Mouse (Mus musculus) hindbrain, embryonic 16.5 days (tissue): ENCODE measurements around the gene Slx4ip. TPM values are rescaled to one million over a fixed set of nuclear protein-coding genes. Genes with fewer than 3 reads are reported as not detected.

Experiments
- ATAC-seq: fragments of 200-750 bp; cut with Nextera tagmentation; 2 replicates; pipeline ENCODE4 v1.8.0; 2017; ENCODE audit warnings: moderate TSS enrichment, moderate library complexity
- H3K27ac ChIP-seq: fragments of 300-500 bp; sonication (generic); 2 replicates; pipeline ENCODE4 v1.5.1; 2014; ENCODE audit warnings: low read depth, mild to moderate bottlenecking, control low read depth, low read length, moderate library complexity
- H3K27me3 ChIP-seq: fragments of 300-500 bp; sonication (generic); replicated peaks from 2 replicates; pipeline ENCODE4 v1.6.1; 2014; ENCODE audit warnings: low read length; ENCODE audit not compliant: control insufficient read depth, insufficient read depth
- H3K36me3 ChIP-seq: fragments of 300-500 bp; sonication (generic); 2 replicates; pipeline ENCODE4 v1.6.1; 2014; ENCODE audit warnings: mild to moderate bottlenecking, low read length, moderate library complexity, mixed read lengths; ENCODE audit not compliant: control insufficient read depth, insufficient read depth
- H3K4me1 ChIP-seq: fragments of 300-500 bp; sonication (generic); 2 replicates; pipeline ENCODE4 v1.6.1; 2014; ENCODE audit warnings: low read depth, low read length; ENCODE audit not compliant: control insufficient read depth, insufficient read depth
- H3K4me2 ChIP-seq: fragments of 300-500 bp; sonication (generic); 2 replicates; pipeline ENCODE4 v1.6.1; 2014; ENCODE audit warnings: mild to moderate bottlenecking, low read length, control low read depth, moderate library complexity
- H3K4me3 ChIP-seq: fragments of 300-500 bp; sonication (generic); 2 replicates; pipeline ENCODE4 v1.5.1; 2014; ENCODE audit warnings: mild to moderate bottlenecking, low read length, control low read depth, moderate library complexity
- H3K9ac ChIP-seq: fragments of 300-500 bp; sonication (generic); 2 replicates; pipeline ENCODE4 v1.6.1; 2014; ENCODE audit warnings: low read depth, mild to moderate bottlenecking, control low read depth, low read length, moderate library complexity
- H3K9me3 ChIP-seq: fragments of 300-500 bp; sonication (generic); 2 replicates; pipeline ENCODE4 v1.6.1; 2014; ENCODE audit warnings: mild to moderate bottlenecking, low read length, moderate library complexity; ENCODE audit not compliant: control insufficient read depth
- WGBS: fragments of 180-500 bp; shearing (Covaris S2); extraction: QIAGEN DNeasy Blood & Tissue Kit; methylation state at CpG from one replicate; pipeline ENCODE4 v1.1.7; 2014; 5-methylcytosine and 5-hydroxymethylcytosine counted together
- polyA plus RNA-seq: library from polyadenylated mRNA; unstranded; fragments of >200 nt; fragmentation: Nextera tagmentation; extraction: Ambion mirVana; gene quantifications from 2 replicates; pipeline ENCODE4 v1.2.1, GENCODE M21; 2015

The Slx4ip gene
- polyA plus RNA-seq, 1 experiment from 2014 or later = 10.6 TPM

GRCm38 (mm10) chr2:136896131-136896530, 5.1 kb downstream of the Slx4ip start:
- H3K9ac ChIP-seq = no peak overlapping the region
- H3K4me3 ChIP-seq = no peak overlapping the region
- no peak overlapping the region for H3K4me2 ChIP-seq
- H3K27me3 ChIP-seq = no peaks in the 10 kb centered on the region
- H3K36me3 ChIP-seq = no peaks in the 10 kb centered on the region
- 70% methylated on average over 2 of the region's 2 CpGs for WGBS
- no peaks in the 10 kb centered on the region for H3K9me3 ChIP-seq
- no peak for ATAC-seq
- H3K4me1 ChIP-seq = peaks cover 4% of the 10 kb centered on the region
- no peak overlapping the region for H3K27ac ChIP-seq

- Histone ChIP-seq H3K27ac (no peak overlapping the region), H3K4me3 (no peak overlapping the region), H3K9me3 (no peaks in the 10 kb centered on the region), H3K36me3 (peaks cover 4% of the 10 kb centered on the region; the same call in 1 of the 2 replicates), H3K27me3 (no peaks in the 10 kb centered on the region), H3K9ac (no peak overlapping the region), H3K4me2 (no peak overlapping the region), H3K4me1 (peaks cover 5% of the 10 kb centered on the region; the same call in 1 of the 2 replicates)
- no peak for ATAC-seq
- WGBS = 56% methylated on average over 3 of the region's 3 CpGs
Measured at GRCm38 (mm10) chr2:136908596-136908995, 17.6 kb downstream of the Slx4ip start.

- Histone ChIP-seq H3K9ac (no peak overlapping the region), H3K4me2 (no peak overlapping the region), H3K4me3 (no peak overlapping the region), H3K36me3 (peaks cover 4% of the 10 kb centered on the region; the same call in 1 of the 2 replicates), H3K27me3 (no peaks in the 10 kb centered on the region), H3K27ac (no peak overlapping the region), H3K9me3 (no peaks in the 10 kb centered on the region), H3K4me1 (peaks cover 5% of the 10 kb centered on the region; the same call in 1 of the 2 replicates)
- ATAC-seq = no peak
- 62% methylated on average over 2 of the region's 2 CpGs for WGBS
Measured at GRCm38 (mm10) chr2:136909298-136909697, 18.3 kb downstream of the Slx4ip start.

- Histone ChIP-seq H3K27me3 (no peaks in the 10 kb centered on the region), H3K9me3 (no peaks in the 10 kb centered on the region), H3K4me2 (no peak overlapping the region), H3K27ac (peak overlapping the region; percentile 46; the same call in 1 of the 2 replicates), H3K9ac (no peak overlapping the region; the same call in 1 of the 2 replicates), H3K4me3 (no peak overlapping the region), H3K4me1 (peaks cover 5% of the 10 kb centered on the region), H3K36me3 (no peaks in the 10 kb centered on the region)
- peak; percentile 31; the same call in 1 of the 2 replicates for ATAC-seq
- WGBS = 2% methylated on average over 4 of the region's 4 CpGs
Measured at GRCm38 (mm10) chr2:136911958-136912411, 21.0 kb downstream of the Slx4ip start.

GRCm38 (mm10) chr2:136913021-136913420, 22.0 kb downstream of the Slx4ip start:
- ATAC-seq = no peak
- H3K27ac ChIP-seq = no peak overlapping the region
- H3K27me3 ChIP-seq = no peaks in the 10 kb centered on the region
- H3K4me3 ChIP-seq = no peak overlapping the region
- no peaks in the 10 kb centered on the region for H3K36me3 ChIP-seq
- WGBS = 40% methylated on average over 3 of the region's 3 CpGs
- H3K9me3 ChIP-seq = no peaks in the 10 kb centered on the region
- H3K9ac ChIP-seq = no peak overlapping the region
- H3K4me1 ChIP-seq = peaks cover 5% of the 10 kb centered on the region
- H3K4me2 ChIP-seq = no peak overlapping the region

- Histone ChIP-seq H3K27ac (no peak overlapping the region), H3K4me3 (no peak overlapping the region), H3K9me3 (no peaks in the 10 kb centered on the region), H3K36me3 (no peaks in the 10 kb centered on the region), H3K9ac (no peak overlapping the region), H3K4me2 (no peak overlapping the region), H3K4me1 (peaks cover 5% of the 10 kb centered on the region), H3K27me3 (no peaks in the 10 kb centered on the region)
- 25% methylated on average over 3 of the region's 3 CpGs for WGBS
- peak; percentile 84 for ATAC-seq
Measured at GRCm38 (mm10) chr2:136914334-136914902, 23.4 kb downstream of the Slx4ip start.

GRCm38 (mm10) chr2:136919433-136919832, 28.4 kb downstream of the Slx4ip start:
- no peak overlapping the region for H3K27ac ChIP-seq
- H3K27me3 ChIP-seq = no peaks in the 10 kb centered on the region
- 96% methylated on average over 1 of the region's 1 CpGs for WGBS
- ATAC-seq = no peak
- no peaks in the 10 kb centered on the region for H3K36me3 ChIP-seq
- H3K4me1 ChIP-seq = no peaks in the 10 kb centered on the region; the same call in 1 of the 2 replicates
- H3K4me2 ChIP-seq = no peak overlapping the region
- H3K4me3 ChIP-seq = no peak overlapping the region
- no peaks in the 10 kb centered on the region for H3K9me3 ChIP-seq
- H3K9ac ChIP-seq = no peak overlapping the region

GRCm38 (mm10) chr2:136920257-136920993, 29.4 kb downstream of the Slx4ip start:
- no peaks in the 10 kb centered on the region for H3K36me3 ChIP-seq
- 83% methylated on average over 3 of the region's 3 CpGs for WGBS
- no peaks in the 10 kb centered on the region for H3K27me3 ChIP-seq
- H3K4me1 ChIP-seq = no peaks in the 10 kb centered on the region
- no peak overlapping the region for H3K4me2 ChIP-seq
- ATAC-seq = no peak
- H3K9ac ChIP-seq = no peak overlapping the region
- H3K27ac ChIP-seq = no peak overlapping the region
- no peak overlapping the region for H3K4me3 ChIP-seq
- no peaks in the 10 kb centered on the region for H3K9me3 ChIP-seq

- 55% methylated on average over 4 of the region's 4 CpGs for WGBS
- Histone ChIP-seq H3K27ac (no peak overlapping the region), H3K27me3 (no peaks in the 10 kb centered on the region), H3K9ac (no peak overlapping the region), H3K9me3 (no peaks in the 10 kb centered on the region), H3K4me2 (no peak overlapping the region), H3K4me3 (no peak overlapping the region), H3K36me3 (no peaks in the 10 kb centered on the region), H3K4me1 (no peaks in the 10 kb centered on the region)
- peak; percentile 50 for ATAC-seq
Measured at GRCm38 (mm10) chr2:136921003-136921408, 30.0 kb downstream of the Slx4ip start.
